Mouse (Mus musculus) hindbrain, postnatal 0 days (tissue): Measurements from ENCODE around the gene Fto. TPM values are rescaled to one million over a fixed set of nuclear protein-coding genes. Genes with fewer than 3 reads are reported as not detected.

ENCODE experiments used
- ATAC-seq: fragments of 200-750 bp; cut with Nextera tagmentation; 2 replicates; pipeline ENCODE4 v1.8.0; 2017; ENCODE audit warnings: mild to moderate bottlenecking, moderate TSS enrichment, moderate library complexity
- DNase-seq: peaks from one replicate; pipeline ENCODE4 v3.0.0-alpha.2; 2015; ENCODE audit warnings: low spot score
- H3K27ac ChIP-seq: fragments of 300-500 bp; sonication (generic); 2 replicates; pipeline ENCODE4 v1.5.1; 2014; ENCODE audit warnings: mild to moderate bottlenecking
- H3K27me3 ChIP-seq: fragments of 300-500 bp; sonication (generic); 2 replicates; pipeline ENCODE4 v1.6.1; 2014; ENCODE audit warnings: low read length, mixed read lengths; ENCODE audit not compliant: insufficient read depth
- H3K36me3 ChIP-seq: fragments of 300-500 bp; sonication (generic); 2 replicates; pipeline ENCODE4 v1.6.1; 2014; ENCODE audit warnings: low read length, mixed read lengths; ENCODE audit not compliant: insufficient read depth
- H3K4me1 ChIP-seq: fragments of 300-500 bp; sonication (generic); 2 replicates; pipeline ENCODE4 v1.6.1; 2014; ENCODE audit warnings: antibody characterized with exemption, low read length, mixed read lengths; ENCODE audit not compliant: insufficient read depth
- H3K4me2 ChIP-seq: fragments of 300-500 bp; sonication (generic); 2 replicates; pipeline ENCODE4 v1.6.1; 2014; ENCODE audit warnings: low read depth, mild to moderate bottlenecking, low read length, moderate library complexity, mixed read lengths
- H3K4me3 ChIP-seq: fragments of 300-500 bp; sonication (generic); 2 replicates; pipeline ENCODE4 v1.5.1; 2014; ENCODE audit warnings: low read length
- H3K9ac ChIP-seq: fragments of 300-500 bp; sonication (generic); replicated peaks from 2 replicates; pipeline ENCODE4 v1.6.1; 2014; ENCODE audit warnings: mild to moderate bottlenecking, low read length, moderate library complexity, mixed read lengths
- H3K9me3 ChIP-seq: fragments of 300-500 bp; sonication (generic); 2 replicates; pipeline ENCODE4 v1.6.1; 2016; ENCODE audit warnings: low read length, mixed read lengths
- CTCF ChIP-seq: IDR thresholded peaks from 2 replicates; pipeline ENCODE4 v1.5.1; 2016; ENCODE audit warnings: antibody characterized with exemption, control low read depth, low read depth
- WGBS: fragments of 180-500 bp; shearing (Covaris S2); extraction: QIAGEN DNeasy Blood & Tissue Kit; methylation state at CpG from one replicate; pipeline ENCODE4 v1.1.7; 2014; 5-methylcytosine and 5-hydroxymethylcytosine counted together
- polyA plus RNA-seq: library from polyadenylated mRNA; unstranded; fragments of >200 nt; fragmentation: Nextera tagmentation; extraction: Ambion mirVana; gene quantifications from 2 replicates; pipeline ENCODE4 v1.2.1, GENCODE M21; 2015
- total RNA-seq: library from RNA; depleted of rRNA; stranded (reverse); fragments of >200 nt; gene quantifications from 2 replicates; pipeline ENCODE4 v1.2.3, GENCODE M21; 2014

Gene Fto
- total and polyA plus RNA-seq, 2 experiments from 2014 or later = 80.7 to 122 TPM

DNA sequence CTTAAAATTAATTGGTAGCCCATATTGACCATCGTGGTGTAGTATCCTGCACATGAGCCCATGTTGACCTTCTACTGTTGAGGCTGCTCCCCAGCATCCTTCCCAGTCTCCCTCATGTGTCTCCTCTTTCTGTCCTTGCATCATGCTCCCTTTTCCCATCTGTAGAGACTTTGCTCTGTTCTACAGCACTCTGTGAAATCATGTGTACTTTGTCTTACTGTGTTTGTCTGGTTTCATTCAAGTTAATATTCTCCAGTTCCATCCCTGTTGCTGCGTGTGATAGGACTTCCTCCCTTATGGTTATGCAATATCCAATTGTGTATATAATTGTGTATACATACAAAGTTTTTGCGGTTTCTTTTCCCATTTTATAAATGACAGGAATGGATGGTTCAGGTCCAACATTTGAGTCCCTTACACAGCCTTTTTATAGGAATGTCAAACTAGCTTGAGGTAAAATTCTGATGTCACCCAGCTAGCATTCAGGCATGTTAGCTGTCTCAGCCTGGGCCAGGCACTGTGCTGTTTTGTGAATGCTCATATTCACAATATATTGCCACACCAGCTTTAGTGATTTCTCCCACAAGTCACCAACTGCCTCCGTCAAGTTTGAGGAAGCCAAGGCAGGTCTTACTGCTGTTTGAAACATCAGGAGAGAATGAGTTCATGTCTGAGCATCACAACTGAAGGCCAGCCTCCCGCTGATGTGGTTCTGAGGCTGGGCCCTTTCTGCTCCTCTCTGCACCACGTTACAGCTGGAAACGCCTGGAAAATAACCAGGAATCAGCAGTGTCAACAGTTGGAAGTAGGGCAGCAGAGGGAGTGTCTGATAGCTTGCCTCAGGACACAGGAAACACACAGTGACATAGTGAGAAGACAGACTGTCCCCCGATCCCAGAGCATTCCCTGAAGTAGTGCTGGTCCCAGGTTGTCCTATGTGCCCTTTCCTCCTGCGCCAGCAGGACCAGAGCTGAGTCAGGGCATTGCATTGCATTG lies 90.0 kb downstream of the Fto start:
- no peak overlapping the region for H3K4me2 ChIP-seq
- ATAC-seq (no peak), DNase-seq (no peak)
- no peaks in the 10 kb centered on the region for H3K4me1 ChIP-seq
- TF ChIP-seq CTCF = no peak
- H3K9me3 ChIP-seq = no peaks in the 10 kb centered on the region
- no peak overlapping the region for H3K4me3 ChIP-seq
- H3K36me3 ChIP-seq = no peaks in the 10 kb centered on the region
- H3K27ac ChIP-seq = no peak overlapping the region
- H3K9ac ChIP-seq = no peak overlapping the region
- WGBS = 88% methylated on average over 9 of the region's 9 CpGs
- no peaks in the 10 kb centered on the region for H3K27me3 ChIP-seq

- Histone ChIP-seq H3K4me2 (no peak overlapping the region), H3K4me3 (no peak overlapping the region), H3K27ac (no peak overlapping the region), H3K27me3 (no peaks in the 10 kb centered on the region), H3K9ac (no peak overlapping the region), H3K36me3 (no peaks in the 10 kb centered on the region), H3K9me3 (no peaks in the 10 kb centered on the region), H3K4me1 (no peaks in the 10 kb centered on the region)
- ATAC-seq (no peak), DNase-seq (no peak)
- 93% methylated on average over 7 of the region's 7 CpGs for WGBS
- TF ChIP-seq CTCF = no peak
Observed at GRCm38 (mm10) chr8:91404311-91404710, 91.0 kb downstream of the Fto start.

- Histone ChIP-seq H3K36me3 (no peaks in the 10 kb centered on the region), H3K27me3 (no peaks in the 10 kb centered on the region), H3K9ac (no peak overlapping the region), H3K4me2 (no peak overlapping the region), H3K4me1 (no peaks in the 10 kb centered on the region), H3K27ac (no peak overlapping the region), H3K4me3 (no peak overlapping the region), H3K9me3 (no peaks in the 10 kb centered on the region)
- TF ChIP-seq CTCF = no peak
- ATAC-seq (no peak), DNase-seq (no peak)
- 92% methylated on average over 7 of the region's 7 CpGs for WGBS
Observed at GRCm38 (mm10) chr8:91405099-91405498, 91.8 kb downstream of the Fto start.

DNA sequence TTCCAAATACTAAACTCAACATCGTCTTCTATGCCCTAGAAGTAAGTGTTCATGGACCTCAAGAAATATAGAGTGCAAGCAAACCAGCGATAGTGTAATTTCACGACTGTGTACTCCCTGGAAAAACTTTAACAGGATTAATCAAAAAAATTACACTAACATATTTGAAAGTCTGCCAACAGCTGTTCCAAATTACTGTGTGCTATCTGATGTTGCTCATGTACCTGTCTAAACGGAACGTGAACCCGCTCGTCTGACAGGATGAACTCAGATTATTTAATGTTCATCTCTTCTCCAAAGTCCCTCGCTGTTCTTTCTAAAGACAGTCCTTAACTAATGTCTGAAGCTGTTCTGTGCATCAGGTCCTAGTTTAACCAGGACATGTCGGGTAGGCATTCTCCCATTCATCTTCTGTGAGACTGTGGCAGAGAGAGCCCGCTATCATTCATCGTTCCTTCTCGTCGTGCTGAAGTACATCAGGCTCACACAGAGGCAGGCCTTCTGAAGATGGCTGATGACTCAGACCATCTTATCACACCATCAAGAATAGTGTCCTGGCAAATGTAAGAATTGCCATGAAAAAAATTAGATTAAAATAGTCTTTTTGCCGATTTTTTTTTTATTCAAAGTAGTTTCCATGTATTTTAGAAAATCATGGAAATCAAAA lies 93.4 kb downstream of the Fto start:
- H3K4me1 ChIP-seq = no peaks in the 10 kb centered on the region
- H3K36me3 ChIP-seq = no peaks in the 10 kb centered on the region
- TF ChIP-seq CTCF = no peak
- no peak overlapping the region for H3K9ac ChIP-seq
- ATAC-seq = no peak
- no peaks in the 10 kb centered on the region for H3K27me3 ChIP-seq
- H3K4me3 ChIP-seq = no peak overlapping the region
- WGBS = 87% methylated on average over 14 of the region's 14 CpGs
- H3K4me2 ChIP-seq = no peak overlapping the region
- no peaks in the 10 kb centered on the region for H3K9me3 ChIP-seq
- no peak overlapping the region for H3K27ac ChIP-seq
- no peak for DNase-seq

- H3K9ac ChIP-seq = no peak overlapping the region
- no peak overlapping the region for H3K27ac ChIP-seq
- no peak for DNase-seq
- no peak for TF ChIP-seq CTCF
- H3K4me3 ChIP-seq = no peak overlapping the region
- H3K27me3 ChIP-seq = no peaks in the 10 kb centered on the region
- H3K9me3 ChIP-seq = no peaks in the 10 kb centered on the region
- no peak for ATAC-seq
- no peak overlapping the region for H3K4me2 ChIP-seq
- H3K4me1 ChIP-seq = no peaks in the 10 kb centered on the region
- no peaks in the 10 kb centered on the region for H3K36me3 ChIP-seq
- WGBS = 81% methylated on average over 4 of the region's 4 CpGs
Observed at GRCm38 (mm10) chr8:91407880-91408279, 94.6 kb downstream of the Fto start.

DNA sequence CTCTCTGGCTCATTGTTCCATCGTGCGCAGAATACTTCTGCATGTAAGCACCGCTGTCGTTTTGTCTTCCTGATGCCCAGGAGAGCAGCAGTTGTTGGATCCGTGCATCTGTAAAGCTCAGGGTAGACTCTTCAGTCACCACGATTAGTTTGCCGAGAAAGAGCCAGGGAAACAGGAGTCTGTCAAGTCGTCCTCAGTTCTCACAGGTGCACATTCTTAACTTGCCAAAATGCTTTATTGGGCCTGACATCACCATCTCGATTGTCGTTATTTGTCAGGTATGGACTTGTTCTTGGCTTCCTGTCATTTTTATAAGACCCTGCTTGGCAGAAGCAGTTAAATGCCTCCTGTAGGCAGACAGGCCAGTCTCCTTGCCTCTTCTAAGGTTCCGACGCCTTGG lies 96.7 kb downstream of the Fto start:
- TF ChIP-seq CTCF = no peak
- no peak overlapping the region for H3K4me2 ChIP-seq
- H3K27me3 ChIP-seq = no peaks in the 10 kb centered on the region
- no peak overlapping the region for H3K4me3 ChIP-seq
- no peak overlapping the region for H3K27ac ChIP-seq
- DNase-seq (no peak), ATAC-seq (no peak)
- no peaks in the 10 kb centered on the region for H3K9me3 ChIP-seq
- WGBS = 83% methylated on average over 12 of the region's 12 CpGs
- no peaks in the 10 kb centered on the region for H3K4me1 ChIP-seq
- no peaks in the 10 kb centered on the region for H3K36me3 ChIP-seq
- H3K9ac ChIP-seq = no peak overlapping the region
